8 mouse cellular contexts compared by ENCODE assay signal in genomic region chr19:24899578-24900544, GRCm38 (mm10). TPM values are rescaled to one million over a fixed set of nuclear protein-coding genes. Genes with fewer than 3 reads are reported as not detected.
DNase-seq lines count a peak whose midpoint lies in the region; ATAC-seq and TF ChIP-seq lines count a peak whose summit lies in the region.

No protein-coding gene starts in this region.

- no peak for TF ChIP-seq CTCF in lung, postnatal 0 days (IDR thresholded peaks at IDR 0.05)

- no peak overlapping the region for H3K27ac ChIP-seq in lung, postnatal 0 days (ENCODE audit: low read length)
- 0 out of 2 replicates have a peak overlapping the region, but pooled peaks have one; percentile 0 for H3K27ac ChIP-seq in hindbrain, embryonic 10.5 days
- no peak overlapping the region for H3K27ac ChIP-seq in liver, embryonic 11.5 days (ENCODE audit: low read depth, low read length)

- TF ChIP-seq EP300 in lung, postnatal 0 days (IDR thresholded peaks at IDR 0.05), result no peak

- H3K4me1 ChIP-seq in lung, postnatal 0 days (ENCODE audit: insufficient read depth, low read depth, low read length), result peaks cover 11% of the 10 kb centered on the region; the same call in 1 of the 2 replicates
- peaks cover 29% of the 10 kb centered on the region for H3K4me1 ChIP-seq in hindbrain, embryonic 10.5 days (replicated peaks)
- H3K4me1 ChIP-seq in liver, embryonic 11.5 days (replicated peaks; ENCODE audit: control insufficient read depth, insufficient read depth, low read length), result peaks cover 6% of the 10 kb centered on the region; the same call in 1 of the 2 replicates

- H3K36me3 ChIP-seq in lung, postnatal 0 days (ENCODE audit: insufficient read depth, low read length), result no peaks in the 10 kb centered on the region
- H3K36me3 ChIP-seq in hindbrain, embryonic 10.5 days, result no peaks in the 10 kb centered on the region
- H3K36me3 ChIP-seq in liver, embryonic 11.5 days (ENCODE audit: control insufficient read depth, insufficient read depth, low read length), result no peaks in the 10 kb centered on the region

- H3K9ac ChIP-seq in lung, postnatal 0 days (replicated peaks; ENCODE audit: low read depth), result no peak overlapping the region
- H3K9ac ChIP-seq in liver, embryonic 11.5 days (ENCODE audit: low read depth, low read length), result no peak overlapping the region

- H3K4me2 ChIP-seq in lung, postnatal 0 days (replicated peaks; ENCODE audit: low read depth, low read length), result peak overlapping the region; percentile 53
- peak overlapping the region; percentile 64 for H3K4me2 ChIP-seq in liver, embryonic 11.5 days

- peaks cover 62% of the 10 kb centered on the region for H3K27me3 ChIP-seq in lung, postnatal 0 days (replicated peaks; ENCODE audit: insufficient read depth, low read length)
- peaks cover 100% of the 10 kb centered on the region for H3K27me3 ChIP-seq in hindbrain, embryonic 10.5 days (ENCODE audit: insufficient read depth, poor library complexity, severe bottlenecking)
- H3K27me3 ChIP-seq in liver, embryonic 11.5 days (replicated peaks; ENCODE audit: control insufficient read depth, insufficient read depth, low read length), result peaks cover 91% of the 10 kb centered on the region

- ATAC-seq in lung, postnatal 0 days, result peak; percentile 33
- ATAC-seq in liver, embryonic 11.5 days (replicated peaks; ENCODE audit: low FRiP score), result no peak

- 1% methylated on average over 78 of the region's 84 CpGs for WGBS in lung, postnatal 0 days
- under 1% methylated on average over 84 of the region's 84 CpGs for WGBS in hindbrain, embryonic 10.5 days
- under 1% methylated on average over 84 of the region's 84 CpGs for WGBS in liver, embryonic 11.5 days

- H3K9me3 ChIP-seq in lung, postnatal 0 days (ENCODE audit: low read length), result no peaks in the 10 kb centered on the region
- H3K9me3 ChIP-seq in hindbrain, embryonic 10.5 days, result no peaks in the 10 kb centered on the region
- no peaks in the 10 kb centered on the region for H3K9me3 ChIP-seq in liver, embryonic 11.5 days (ENCODE audit: control insufficient read depth, low read length)

- peak overlapping the region; percentile 33 for H3K4me3 ChIP-seq in lung, postnatal 0 days (ENCODE audit: low read depth, low read length)
- peak overlapping the region; percentile 53 for H3K4me3 ChIP-seq in hindbrain, embryonic 10.5 days
- H3K4me3 ChIP-seq in liver, embryonic 11.5 days (ENCODE audit: low read depth, low read length), result peak overlapping the region; percentile 37

- no peak for DNase-seq in lung, postnatal 0 days (ENCODE audit: low spot score)
- DNase-seq in lung, postnatal 10 days, result no peak
- DNase-seq in embryo, embryonic 9.5 days (ENCODE audit: extremely low spot score), result peak; percentile 66
- peak; percentile 74 for DNase-seq in hindbrain, embryonic 10.5 days (ENCODE audit: low spot score)
- peak; percentile 55 for DNase-seq in liver, embryonic 11.5 days (ENCODE audit: low spot score)
- DNase-seq in retina, embryonic 14.5 days (ENCODE audit: low spot score), result peak; percentile 51
- DNase-seq in MN1 (ENCODE audit: low spot score), result no peak
- DNase-seq in frontal cortex, postnatal 14 days (ENCODE audit: low spot score in 2 of 2), result no peak

RNA-seq across cellular contexts. Expression of gene Foxd4, which starts 1.1 kb away (rescaled TPM):
- 0.19 and 0.24 TPM in 2 replicates for polyA plus RNA-seq in lung, postnatal 0 days (2015; fragmentation: Nextera tagmentation; extraction: Ambion mirVana)
- polyA plus RNA-seq in hindbrain, embryonic 10.5 days (2016; fragmentation: Nextera tagmentation; extraction: Ambion mirVana), result 0.24 and 0.42 TPM in 2 replicates
- polyA plus RNA-seq in liver, embryonic 11.5 days (2014; fragmentation: Nextera tagmentation; extraction: Ambion mirVana), result not detected in 2 replicates

RNA-seq across cellular contexts. Expression of gene Gm10053, which starts 24.4 kb away (rescaled TPM):
- 138 and 154 TPM in 2 replicates for polyA plus RNA-seq in lung, postnatal 0 days (2015; fragmentation: Nextera tagmentation; extraction: Ambion mirVana)
- polyA plus RNA-seq in hindbrain, embryonic 10.5 days (2016; fragmentation: Nextera tagmentation; extraction: Ambion mirVana), result 280 and 317 TPM in 2 replicates
- 306 and 327 TPM in 2 replicates for polyA plus RNA-seq in liver, embryonic 11.5 days (2014; fragmentation: Nextera tagmentation; extraction: Ambion mirVana)

RNA-seq across cellular contexts. Expression of gene Pgm5, which starts 38.2 kb away (rescaled TPM):
- polyA plus RNA-seq in lung, postnatal 0 days (2015; fragmentation: Nextera tagmentation; extraction: Ambion mirVana), result 3.4 and 4.5 TPM in 2 replicates
- polyA plus RNA-seq in hindbrain, embryonic 10.5 days (2016; fragmentation: Nextera tagmentation; extraction: Ambion mirVana), result 0.13 and 0.17 TPM in 2 replicates
- 1.4 and 1.6 TPM in 2 replicates for polyA plus RNA-seq in liver, embryonic 11.5 days (2014; fragmentation: Nextera tagmentation; extraction: Ambion mirVana)

Comparison
In these comparisons a context has a peak if more than half of its experiments do, and no peak if none do; other contexts are left out.
1. DNase-seq: peak in embryo, embryonic 9.5 days (single experiment), hindbrain, embryonic 10.5 days (single experiment), liver, embryonic 11.5 days (single experiment) and retina, embryonic 14.5 days (single experiment); none in lung, postnatal 0 days (single experiment), lung, postnatal 10 days (single experiment), MN1 (single experiment) and frontal cortex, postnatal 14 days (0 of 2).
2. Peak in every context shown above with its lines, with median percentiles within 50 percentile points of each other: H3K4me3 ChIP-seq.